Mouse (Mus musculus) limb, embryonic 10.5 days (tissue): ENCODE data around the gene Mmp13. TPM values are rescaled to one million over a fixed set of nuclear protein-coding genes. Genes with fewer than 3 reads are reported as not detected.
"Not testable (repeated sequence)": the region's sequence is repeated elsewhere in the genome, so short reads cannot be mapped to it uniquely, and the experiment has no call there.

ENCODE experiments used
- DNase-seq: peaks from one replicate; pipeline ENCODE4 v3.0.0-alpha.2; 2017; ENCODE audit warnings: low spot score
- H3K27ac ChIP-seq: fragments of 300-500 bp; sonication (generic); 2 replicates; pipeline ENCODE4 v1.5.1; 2016; ENCODE audit warnings: mild to moderate bottlenecking
- H3K27me3 ChIP-seq: fragments of 300-500 bp; sonication (generic); 2 replicates; pipeline ENCODE4 v1.6.1; 2016; ENCODE audit warnings: low read depth, mild to moderate bottlenecking; ENCODE audit not compliant: poor library complexity, severe bottlenecking
- H3K36me3 ChIP-seq: fragments of 300-500 bp; sonication (generic); 2 replicates; pipeline ENCODE4 v1.6.1; 2016; ENCODE audit warnings: mild to moderate bottlenecking, moderate library complexity
- H3K4me1 ChIP-seq: fragments of 300-500 bp; sonication (generic); 2 replicates; pipeline ENCODE4 v1.6.1; 2016
- H3K4me3 ChIP-seq: fragments of 300-500 bp; sonication (generic); 2 replicates; pipeline ENCODE4 v1.5.1; 2016; ENCODE audit warnings: mild to moderate bottlenecking, moderate library complexity
- H3K9me3 ChIP-seq: fragments of 300-500 bp; sonication (generic); replicated peaks from 2 replicates; pipeline ENCODE4 v1.6.1; 2016; ENCODE audit warnings: mild to moderate bottlenecking
- WGBS: fragments of 180-500 bp; shearing (Covaris S2); methylation state at CpG from one replicate; pipeline ENCODE4 v1.1.7; 2016; 5-methylcytosine and 5-hydroxymethylcytosine counted together
- polyA plus RNA-seq: library from polyadenylated mRNA; unstranded; fragments of >200 nt; fragmentation: Nextera tagmentation; extraction: Ambion mirVana; gene quantifications from 2 replicates; pipeline ENCODE4 v1.2.1, GENCODE M21; 2016

The Mmp13 gene
- not detected in 2 replicates for polyA plus RNA-seq

DNA sequence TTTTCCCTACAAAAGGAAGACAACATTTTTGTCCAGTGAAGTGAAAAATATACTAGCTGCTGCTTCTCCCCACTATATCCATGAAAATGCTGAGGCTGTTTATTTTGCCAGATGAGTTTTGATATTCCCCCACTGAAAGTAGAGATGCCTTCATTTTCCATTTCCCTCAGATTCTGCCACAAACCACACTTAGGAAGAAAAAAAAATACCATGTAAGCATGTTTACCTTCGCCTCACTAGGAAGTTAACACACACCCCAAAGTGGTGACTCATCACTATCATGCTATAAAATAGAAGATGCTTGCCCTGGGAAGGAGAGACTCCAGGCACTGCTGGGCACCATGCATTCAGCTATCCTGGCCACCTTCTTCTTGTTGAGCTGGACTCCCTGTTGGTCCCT is at the start of gene Mmp13:
Gene Mmp13 (plus strand): TSS at position 301 of the 400 bp plus-strand sequence.
- no peak for DNase-seq
- Histone ChIP-seq H3K4me1 (no peaks in the 10 kb centered on the region), H3K9me3 (no peaks in the 10 kb centered on the region), H3K27me3 (no peaks in the 10 kb centered on the region), H3K36me3 (no peaks in the 10 kb centered on the region), H3K27ac (no peak within 1 kb of the TSS), H3K4me3 (no peak within 1 kb of the TSS)
- 95% methylated on average over 1 of the region's 1 CpGs for whole genome bisulfite sequencing

DNA sequence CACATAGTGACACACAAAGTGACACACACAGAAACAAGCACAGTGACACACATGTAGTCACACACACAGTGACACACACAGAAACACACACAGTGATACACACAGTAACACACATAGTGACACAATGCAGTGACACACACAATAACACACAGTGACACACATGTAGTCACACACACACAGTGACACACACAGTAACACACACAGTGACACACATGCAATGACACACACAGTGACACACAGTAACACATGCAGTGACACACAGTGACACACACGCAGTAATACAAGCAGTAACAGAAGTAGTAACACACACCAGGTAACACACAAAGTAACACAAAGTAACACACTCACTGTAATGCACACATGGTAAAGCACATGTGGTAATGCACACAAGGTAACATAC is 33.7 kb upstream of the Mmp13 start:
- Histone ChIP-seq H3K36me3 (no peaks in the 10 kb centered on the region), H3K9me3 (no peaks in the 10 kb centered on the region), H3K4me1 (no peaks in the 10 kb centered on the region), H3K27ac (no peak overlapping the region), H3K4me3 (no peak overlapping the region), H3K27me3 (no peaks in the 10 kb centered on the region)
- no peak for DNase-seq
- WGBS = 100% methylated on average over 1 of the region's 1 CpGs

DNA sequence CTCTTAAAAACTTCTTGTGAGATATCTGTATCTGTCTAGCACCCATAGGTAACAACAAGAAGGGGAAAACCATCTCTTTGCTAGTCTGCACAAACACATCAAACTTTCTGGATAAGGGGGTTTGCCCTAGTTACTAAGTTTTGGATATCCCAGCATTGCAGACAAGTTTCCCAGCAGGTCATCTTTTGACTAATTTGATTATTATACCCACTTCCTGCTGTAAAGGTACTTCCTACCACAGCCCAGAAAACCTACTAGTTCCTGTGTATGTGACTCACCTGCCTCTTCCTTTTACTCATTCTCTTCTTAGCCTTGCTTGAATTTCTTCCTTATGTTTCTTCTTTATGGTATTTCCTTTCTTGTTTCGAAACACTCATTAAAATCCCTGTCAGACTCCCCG is 32.3 kb upstream of the Mmp13 start:
- 91% methylated on average over 2 of the region's 2 CpGs for WGBS
- Histone ChIP-seq H3K27ac (no peak overlapping the region), H3K4me1 (no peaks in the 10 kb centered on the region), H3K36me3 (no peaks in the 10 kb centered on the region), H3K27me3 (no peaks in the 10 kb centered on the region), H3K4me3 (no peak overlapping the region), H3K9me3 (no peaks in the 10 kb centered on the region)
- DNase-seq = no peak

DNA sequence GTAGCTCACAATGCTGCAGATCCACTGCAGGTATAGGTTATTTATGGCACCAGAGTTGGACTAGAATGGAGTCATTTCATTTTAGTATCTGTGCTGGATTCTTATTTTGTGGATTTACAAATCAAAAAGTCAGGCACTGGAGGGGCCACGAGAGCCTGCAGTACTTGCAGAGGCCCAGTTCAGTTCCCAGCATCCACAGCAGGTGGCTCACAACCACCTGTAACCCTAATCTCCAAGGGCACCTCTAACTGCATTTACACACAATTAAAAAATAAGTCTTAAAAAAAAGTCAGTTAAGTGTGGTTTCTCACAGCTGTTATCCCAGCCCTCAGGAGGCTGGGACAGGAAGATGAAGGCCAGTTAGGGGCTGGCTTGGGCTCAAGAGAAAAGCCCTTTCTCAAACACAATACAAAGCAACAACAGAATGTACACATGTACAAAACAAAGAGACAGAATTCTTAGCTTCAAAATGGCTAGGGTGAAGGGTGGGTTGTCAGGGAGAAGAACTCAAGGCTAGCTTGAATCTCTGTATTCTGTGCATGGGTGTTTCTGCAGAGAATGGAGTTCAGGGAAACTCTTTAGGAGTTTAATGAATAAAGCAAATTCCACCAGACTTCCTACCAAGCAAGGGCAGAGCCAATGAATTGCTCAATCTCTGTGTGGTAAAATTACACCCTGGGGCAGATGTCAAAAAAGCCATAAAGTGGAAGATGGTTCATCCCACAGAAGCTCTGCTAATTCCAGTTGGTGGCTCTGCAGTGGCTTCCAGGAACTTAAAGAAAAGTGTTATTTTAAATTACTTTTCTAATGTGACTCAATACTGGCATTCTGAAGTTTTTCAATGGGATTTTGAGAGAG is 19.3 kb upstream of the Mmp13 start:
- Histone ChIP-seq H3K4me3 (no peak overlapping the region), H3K9me3 (no peaks in the 10 kb centered on the region), H3K4me1 (no peaks in the 10 kb centered on the region), H3K27me3 (no peaks in the 10 kb centered on the region), H3K27ac (no peak overlapping the region), H3K36me3 (no peaks in the 10 kb centered on the region)
- WGBS = 62% methylated on average over 1 of the region's 1 CpGs
- no peak for DNase-seq

DNA sequence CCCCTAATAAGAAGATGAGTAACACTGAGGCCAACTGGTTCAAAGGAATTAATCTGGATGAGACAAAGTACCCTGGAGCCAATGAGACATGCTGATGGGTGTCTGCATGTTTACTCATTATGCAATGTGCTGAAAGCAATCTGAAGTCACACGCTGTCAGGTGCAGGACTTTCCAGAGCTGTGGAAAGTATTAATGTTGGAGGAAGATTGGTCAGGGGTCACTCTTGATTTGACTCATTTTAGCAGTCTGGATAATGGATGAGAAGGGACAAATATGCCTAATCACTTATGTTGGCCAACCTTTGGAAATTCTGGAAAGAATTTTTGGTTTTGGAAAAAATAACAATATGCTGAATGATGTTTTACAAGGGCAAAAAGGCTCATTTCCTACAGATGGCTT is 10.6 kb upstream of the Mmp13 start:
- no peak for DNase-seq
- Histone ChIP-seq H3K9me3 (no peaks in the 10 kb centered on the region), H3K27me3 (no peaks in the 10 kb centered on the region), H3K4me1 (no peaks in the 10 kb centered on the region), H3K4me3 (no peak overlapping the region), H3K27ac (no peak overlapping the region), H3K36me3 (no peaks in the 10 kb centered on the region)
- WGBS = 84% methylated on average over 1 of the region's 1 CpGs

DNA sequence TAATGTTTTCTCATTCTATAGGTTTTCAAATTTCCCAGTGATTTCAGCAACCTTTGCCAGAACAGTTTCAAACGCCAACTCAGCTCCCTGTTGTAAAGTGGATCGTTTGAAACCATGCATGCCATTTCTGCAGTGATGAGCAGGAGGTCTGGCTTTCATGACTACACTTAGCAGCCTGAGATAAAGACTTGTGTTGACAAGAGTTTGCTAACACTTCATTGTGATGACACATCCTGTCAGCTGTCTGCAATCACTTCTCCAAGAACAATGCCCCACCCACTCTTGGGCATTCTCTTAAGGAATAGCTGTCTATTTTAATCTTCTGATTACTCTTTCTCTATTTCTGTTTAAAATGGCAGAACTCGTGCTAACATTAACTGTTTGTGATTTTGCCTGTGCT is 2.2 kb upstream of the Mmp13 start:
- no peak for DNase-seq
- Histone ChIP-seq H3K36me3 (no peaks in the 10 kb centered on the region), H3K4me3 (no peak overlapping the region), H3K4me1 (no peaks in the 10 kb centered on the region), H3K27me3 (no peaks in the 10 kb centered on the region), H3K9me3 (no peaks in the 10 kb centered on the region), H3K27ac (no peak overlapping the region)
- 61% methylated on average over 3 of the region's 3 CpGs for WGBS

DNA sequence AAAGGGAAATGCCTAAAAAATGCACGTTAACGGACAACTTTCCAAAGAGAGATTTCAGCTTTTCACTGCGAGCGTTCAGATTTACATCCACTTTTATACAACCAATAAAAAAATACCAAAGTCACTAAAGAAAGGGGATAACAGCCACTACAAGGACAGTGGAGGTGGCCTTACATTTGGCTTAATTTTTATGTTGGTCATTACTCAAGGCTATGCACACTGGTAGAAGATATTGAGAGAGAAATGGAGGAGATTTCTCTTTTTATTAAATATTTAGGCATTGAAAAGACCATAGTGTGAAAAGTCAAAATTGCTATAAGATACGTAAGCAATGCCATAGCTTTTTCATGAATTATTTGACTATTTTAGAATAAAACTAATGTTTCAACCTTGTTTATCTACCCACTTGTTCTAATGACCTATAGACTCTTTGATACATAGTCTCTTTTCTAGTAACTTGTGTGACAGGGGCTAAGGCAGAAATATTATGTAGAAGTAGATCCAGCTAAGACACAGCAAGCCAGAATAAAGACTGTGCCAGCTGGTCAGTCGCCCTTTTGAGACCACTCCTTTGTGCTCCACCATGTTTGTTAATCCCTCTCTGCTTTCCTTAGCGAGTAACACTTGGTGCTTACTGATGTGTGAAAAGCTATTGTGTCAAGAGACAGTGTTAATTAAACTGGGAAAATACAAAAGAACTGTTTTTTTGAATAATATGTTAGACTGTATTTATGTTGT is 10.4 kb downstream of the Mmp13 start:
- no peak for DNase-seq
- no peak overlapping the region for H3K4me3 ChIP-seq
- H3K27ac ChIP-seq = no peak overlapping the region
- H3K9me3 ChIP-seq = no peaks in the 10 kb centered on the region
- H3K27me3 ChIP-seq = no peaks in the 10 kb centered on the region
- WGBS = 87% methylated on average over 7 of the region's 7 CpGs
- H3K36me3 ChIP-seq = no peaks in the 10 kb centered on the region
- H3K4me1 ChIP-seq = no peaks in the 10 kb centered on the region

DNA sequence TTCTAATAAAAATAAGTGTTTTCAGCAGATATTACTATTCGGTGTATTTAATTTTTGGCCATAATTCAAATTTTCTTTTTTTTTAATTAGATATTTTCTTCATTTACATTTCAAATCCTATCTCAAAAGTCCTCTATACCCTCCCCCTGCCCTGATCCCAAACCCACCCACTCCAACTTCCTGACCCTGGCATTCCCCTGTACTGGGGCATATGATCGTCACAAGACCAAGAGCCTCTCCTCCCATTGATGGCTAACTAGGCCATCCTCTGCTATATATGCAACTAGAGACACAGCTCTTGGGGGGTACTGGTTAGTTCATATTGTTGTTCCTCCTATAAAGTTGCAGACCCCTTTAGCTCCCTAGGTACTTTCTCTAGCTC is 11.0 kb downstream of the Mmp13 start:
- 98% methylated on average over 2 of the region's 2 CpGs for WGBS

DNA sequence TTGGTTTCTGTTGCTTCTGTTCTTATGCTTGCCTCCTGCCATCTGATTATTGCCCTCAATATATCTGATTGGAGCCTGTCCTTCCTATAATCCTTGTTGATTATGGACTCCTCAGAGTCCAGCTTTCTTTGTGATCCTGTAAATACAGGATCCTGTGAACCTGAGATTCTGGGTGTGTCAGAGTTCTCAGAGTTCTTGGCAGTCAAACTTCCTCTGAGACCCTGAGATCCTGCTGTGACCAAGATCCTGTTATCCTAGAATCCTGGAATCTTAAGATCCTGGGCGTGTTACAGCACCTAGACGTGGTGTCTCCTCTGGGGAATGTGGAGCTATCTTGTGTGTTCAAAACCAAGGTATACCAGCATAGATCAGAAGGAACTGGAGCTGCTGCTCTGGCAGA is 17.2 kb downstream of the Mmp13 start:
- Histone ChIP-seq H3K36me3 (no peaks in the 10 kb centered on the region), H3K9me3 (no peaks in the 10 kb centered on the region), H3K27me3 (no peaks in the 10 kb centered on the region), H3K27ac (no peak overlapping the region), H3K4me1 (no peaks in the 10 kb centered on the region), H3K4me3 (no peak overlapping the region)
- 86% methylated on average over 2 of the region's 2 CpGs for WGBS
- DNase-seq = no peak

More for the DNA sequence above, 11.0 kb downstream of the Mmp13 start:
- not testable (repeated sequence) for H3K27ac ChIP-seq, H3K9me3 ChIP-seq, H3K36me3 ChIP-seq, H3K4me3 ChIP-seq, H3K27me3 ChIP-seq, H3K4me1 ChIP-seq, DNase-seq

DNA sequence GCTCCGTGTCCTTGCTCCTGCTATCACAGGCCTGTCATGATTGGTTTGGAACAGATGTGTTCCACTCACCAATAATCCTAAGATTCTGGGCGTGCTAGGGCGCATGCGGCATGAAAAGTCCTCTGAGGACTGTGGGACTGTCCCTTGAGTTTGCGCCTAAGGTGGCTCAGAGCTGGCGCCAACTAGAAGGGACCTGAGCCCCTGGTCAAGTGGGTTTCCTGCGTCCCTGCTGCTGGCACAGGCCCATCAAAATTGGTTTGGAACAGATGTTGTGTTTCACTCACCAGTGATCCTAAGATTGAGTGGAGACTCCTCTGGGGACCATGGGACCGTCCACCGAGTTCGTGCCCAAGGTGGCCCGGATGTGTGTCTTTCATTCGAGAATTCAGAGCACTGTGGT is 17.6 kb downstream of the Mmp13 start:
- no peak for DNase-seq
- Histone ChIP-seq H3K27ac (no peak overlapping the region), H3K36me3 (no peaks in the 10 kb centered on the region), H3K27me3 (no peaks in the 10 kb centered on the region), H3K4me1 (no peaks in the 10 kb centered on the region), H3K9me3 (no peaks in the 10 kb centered on the region), H3K4me3 (no peak overlapping the region)
- WGBS = 95% methylated on average over 12 of the region's 12 CpGs

DNA sequence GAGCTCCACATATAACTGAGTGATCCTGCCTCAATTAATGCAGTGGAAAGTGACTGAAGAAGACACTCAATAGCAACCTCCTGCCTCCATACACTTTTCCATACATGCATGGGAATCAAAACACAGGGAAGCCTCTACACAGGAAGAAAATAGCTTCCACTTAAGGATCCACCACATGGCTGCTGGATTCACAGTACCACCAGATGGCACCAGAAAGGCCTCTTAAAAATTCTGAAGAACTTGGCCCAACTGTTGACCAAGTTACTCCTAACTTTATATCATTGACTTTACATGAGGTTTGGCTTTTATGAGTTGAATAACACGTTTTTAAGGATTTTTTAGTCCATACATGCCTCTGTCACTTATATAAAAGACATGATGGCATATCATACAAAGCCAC is 19.8 kb downstream of the Mmp13 start:
- Histone ChIP-seq H3K4me1 (no peaks in the 10 kb centered on the region), H3K4me3 (no peak overlapping the region), H3K27me3 (no peaks in the 10 kb centered on the region), H3K36me3 (no peaks in the 10 kb centered on the region), H3K27ac (no peak overlapping the region), H3K9me3 (no peaks in the 10 kb centered on the region)
- 38% methylated on average over 1 of the region's 1 CpGs for WGBS
- DNase-seq = no peak

DNA sequence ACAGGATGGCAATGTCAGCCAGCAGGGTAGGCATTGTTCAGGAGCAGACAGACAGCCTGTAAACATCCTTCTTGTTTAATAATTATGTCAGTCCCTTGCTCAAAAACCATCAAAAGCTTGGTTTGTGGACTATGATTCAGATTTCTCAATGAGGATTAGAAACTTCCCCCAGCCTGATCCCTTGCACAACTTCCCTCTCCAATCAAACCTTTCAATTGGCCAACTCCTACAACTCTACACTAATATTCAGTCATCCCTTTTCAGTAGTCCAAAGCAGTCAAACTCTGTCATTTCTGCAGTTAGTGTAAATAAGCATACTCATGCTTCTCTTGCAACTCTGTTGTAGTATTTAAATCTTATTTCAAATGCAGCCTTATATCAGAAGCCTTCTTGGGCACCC is 59.5 kb downstream of the Mmp13 start:
- Histone ChIP-seq H3K4me1 (no peaks in the 10 kb centered on the region), H3K36me3 (no peaks in the 10 kb centered on the region), H3K27ac (no peak overlapping the region), H3K27me3 (no peaks in the 10 kb centered on the region), H3K9me3 (no peaks in the 10 kb centered on the region), H3K4me3 (no peak overlapping the region)
- DNase-seq = no peak
